Mouse (Mus musculus) G1E (cell line): ENCODE results near the gene Rpl7l1.

Experiments
- CTCF ChIP-seq: IDR thresholded peaks from 2 replicates; pipeline ENCODE4 v1.5.1; 2012; ENCODE audit warnings: low read depth, low read length, inconsistent platforms, mixed read lengths
- GATA1 ChIP-seq: IDR thresholded peaks from 2 replicates; pipeline ENCODE4 v1.6.1; 2012; ENCODE audit warnings: borderline replicate concordance, low read length, inconsistent platforms, mixed read lengths
- TAL1 ChIP-seq: conservative IDR thresholded peaks from 2 replicates; pipeline ENCODE4 v1.6.1; 2012; ENCODE audit warnings: low read depth, low read length, inconsistent platforms, mixed read lengths

DNA sequence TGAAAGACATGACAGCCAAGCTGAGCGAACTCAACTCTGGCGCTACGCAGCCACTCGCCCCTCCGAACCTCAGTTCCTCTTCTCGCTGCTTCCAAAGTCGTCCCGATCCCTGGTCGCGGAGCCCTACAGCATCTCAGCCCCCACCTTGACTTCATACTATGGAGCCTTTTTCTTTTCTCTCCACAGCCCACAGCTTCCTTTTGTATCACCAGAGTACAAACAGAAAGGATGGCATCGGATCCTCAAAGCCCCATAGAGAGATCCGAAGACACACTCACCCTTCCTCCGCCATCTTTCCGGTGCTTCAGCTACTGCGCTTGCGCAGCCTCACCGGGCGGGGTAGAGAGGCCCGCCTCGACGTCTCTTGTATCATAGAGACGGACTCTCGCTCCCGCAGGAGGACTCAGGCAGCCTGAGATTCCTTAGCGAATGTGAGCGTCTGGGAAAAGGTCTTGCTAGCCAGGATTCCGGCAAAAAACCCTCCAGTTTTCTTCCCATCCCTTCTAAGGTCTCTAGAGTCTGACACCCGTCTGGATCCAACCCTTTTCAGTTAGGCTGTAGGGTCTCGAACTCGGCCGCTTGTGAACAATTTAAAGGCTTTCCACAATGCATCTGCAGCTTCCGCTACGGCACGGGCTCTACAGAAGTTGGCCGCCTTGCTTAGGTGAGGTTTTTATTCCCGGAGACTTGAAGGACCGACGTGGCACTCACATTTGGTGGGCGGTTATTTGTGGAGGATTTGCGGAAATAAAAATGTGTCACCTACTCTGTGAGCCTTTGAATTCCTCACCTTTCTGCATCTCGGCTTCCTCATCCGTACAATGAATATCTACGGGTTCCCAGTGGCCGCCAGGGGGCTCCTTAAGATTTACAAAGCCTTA is at the start of gene Rpl7l1:
- TF ChIP-seq CTCF, result peak; percentile 42
- no peak for TF ChIP-seq GATA1
- no peak for TF ChIP-seq TAL1
